Mouse (Mus musculus): ENCODE data around the gene Lonrf2. TPM values are rescaled to one million over a fixed set of nuclear protein-coding genes. Genes with fewer than 3 reads are reported as not detected.
A peak's percentile ranks its signal among the peaks of the same experiment; 100 is the strongest.

Gene Lonrf2
- polyA plus RNA-seq, 1 experiment from 2014 or later = 24.1 TPM

DNA sequence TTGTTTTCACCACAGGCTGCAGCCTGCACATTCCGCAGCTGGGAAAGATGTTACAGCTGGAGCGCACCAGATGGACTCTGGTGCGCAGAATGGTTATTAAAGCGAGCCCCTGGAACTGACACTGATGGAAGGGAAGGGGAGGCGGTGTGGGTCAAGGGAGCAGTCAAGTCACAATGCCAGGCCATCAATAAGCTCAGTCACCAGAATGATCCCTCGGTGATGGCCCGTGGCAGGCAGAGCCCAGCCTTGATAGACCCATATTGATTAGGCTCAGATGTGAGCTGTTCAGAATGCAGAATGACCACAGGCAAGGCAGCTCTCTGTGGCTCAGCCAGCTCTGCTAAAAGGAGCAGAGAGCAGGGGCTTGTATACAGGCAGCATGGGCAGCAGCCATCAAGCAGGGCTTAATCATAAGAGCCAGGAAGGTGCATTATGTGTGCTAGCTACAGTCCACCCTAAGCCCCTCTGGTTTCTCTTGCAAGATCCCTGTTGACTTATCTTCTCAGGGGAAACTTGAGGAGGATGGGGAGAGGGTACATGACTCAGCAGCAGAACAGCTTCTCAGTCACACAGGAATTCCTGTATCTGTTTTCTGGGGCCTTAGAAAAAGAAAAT lies 46.4 kb downstream of the Lonrf2 start:
- no peak for ATAC-seq (ENCODE audit: low FRiP score, low read depth)
- Histone ChIP-seq H3K9ac (no peak overlapping the region), H3K4me1 (replicated peaks) (peaks cover 29% of the 10 kb centered on the region), H3K27ac (replicated peaks) (peak overlapping the region; percentile 58), H3K4me2 (no peak overlapping the region), H3K36me3 (peaks cover 10% of the 10 kb centered on the region), H3K4me3 (no peak overlapping the region), H3K27me3 (no peaks in the 10 kb centered on the region), H3K9me3 (no peaks in the 10 kb centered on the region)
- 18% methylated on average over 7 of the region's 7 CpGs for WGBS

GRCm38 (mm10) chr1:38788904-38789303 lies 47.6 kb downstream of the Lonrf2 start:
- Histone ChIP-seq H3K9ac (no peak overlapping the region), H3K4me2 (no peak overlapping the region), H3K4me3 (no peak overlapping the region), H3K27me3 (no peaks in the 10 kb centered on the region), H3K27ac (replicated peaks) (no peak overlapping the region), H3K4me1 (replicated peaks) (peaks cover 29% of the 10 kb centered on the region), H3K36me3 (peaks cover 8% of the 10 kb centered on the region), H3K9me3 (no peaks in the 10 kb centered on the region)
- no peak for ATAC-seq (ENCODE audit: low FRiP score, low read depth)
- WGBS = 68% methylated on average over 3 of the region's 3 CpGs

DNA sequence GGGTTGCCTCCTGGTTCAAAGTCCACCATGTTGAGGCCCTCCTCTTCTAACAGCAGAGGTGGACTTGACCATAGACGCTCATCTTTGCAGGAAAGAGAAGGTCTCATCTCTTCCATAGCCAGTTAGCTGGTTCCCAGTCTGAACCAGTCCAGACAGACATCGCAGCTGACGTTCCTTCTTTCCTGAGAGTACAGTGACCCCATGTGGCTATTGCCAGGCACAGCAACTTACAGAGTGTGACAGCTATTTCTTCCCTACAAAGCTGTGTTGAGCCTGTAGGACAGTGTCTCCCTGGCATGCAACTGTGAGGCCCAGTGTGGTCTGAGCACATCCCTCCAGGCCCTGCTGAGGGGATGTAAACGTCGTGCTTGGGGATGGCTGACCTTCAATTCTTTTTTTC lies 49.1 kb downstream of the Lonrf2 start:
- Histone ChIP-seq H3K4me1 (replicated peaks) (peaks cover 29% of the 10 kb centered on the region), H3K27ac (replicated peaks) (no peak overlapping the region), H3K4me3 (no peak overlapping the region), H3K9me3 (no peaks in the 10 kb centered on the region), H3K9ac (no peak overlapping the region), H3K36me3 (peaks cover 5% of the 10 kb centered on the region; the same call in 1 of the 2 replicates), H3K4me2 (no peak overlapping the region), H3K27me3 (no peaks in the 10 kb centered on the region)
- WGBS = 6% methylated on average over 5 of the region's 5 CpGs
- peak; percentile 28; the same call in 1 of the 2 replicates for ATAC-seq (ENCODE audit: low FRiP score, low read depth)

GRCm38 (mm10) chr1:38786358-38786757 lies 50.2 kb downstream of the Lonrf2 start:
- H3K4me3 ChIP-seq = no peak overlapping the region
- no peak for ATAC-seq (ENCODE audit: low FRiP score, low read depth)
- no peak overlapping the region for H3K4me2 ChIP-seq
- H3K27ac ChIP-seq (replicated peaks) = no peak overlapping the region
- H3K27me3 ChIP-seq = no peaks in the 10 kb centered on the region
- H3K4me1 ChIP-seq (replicated peaks) = peaks cover 29% of the 10 kb centered on the region
- 67% methylated on average over 7 of the region's 7 CpGs for WGBS
- no peaks in the 10 kb centered on the region for H3K9me3 ChIP-seq
- no peaks in the 10 kb centered on the region for H3K36me3 ChIP-seq
- H3K9ac ChIP-seq = no peak overlapping the region

GRCm38 (mm10) chr1:38778271-38778670 lies 58.2 kb downstream of the Lonrf2 start:
- H3K27ac ChIP-seq (replicated peaks) = no peak overlapping the region
- H3K4me1 ChIP-seq (replicated peaks) = no peaks in the 10 kb centered on the region
- 100% methylated on average over 1 of the region's 1 CpGs for WGBS
- H3K27me3 ChIP-seq = no peaks in the 10 kb centered on the region
- no peaks in the 10 kb centered on the region for H3K36me3 ChIP-seq
- no peak overlapping the region for H3K4me2 ChIP-seq
- no peaks in the 10 kb centered on the region for H3K9me3 ChIP-seq
- no peak overlapping the region for H3K9ac ChIP-seq
- no peak for ATAC-seq (ENCODE audit: low FRiP score, low read depth)
- H3K4me3 ChIP-seq = no peak overlapping the region

GRCm38 (mm10) chr1:38777500-38777899 lies 59.0 kb downstream of the Lonrf2 start:
- Histone ChIP-seq H3K4me3 (no peak overlapping the region), H3K9me3 (no peaks in the 10 kb centered on the region), H3K4me1 (replicated peaks) (no peaks in the 10 kb centered on the region), H3K27me3 (no peaks in the 10 kb centered on the region), H3K27ac (replicated peaks) (no peak overlapping the region), H3K4me2 (no peak overlapping the region), H3K36me3 (no peaks in the 10 kb centered on the region), H3K9ac (no peak overlapping the region)
- ATAC-seq (ENCODE audit: low FRiP score, low read depth) = no peak
- WGBS = 91% methylated on average over 7 of the region's 7 CpGs

DNA sequence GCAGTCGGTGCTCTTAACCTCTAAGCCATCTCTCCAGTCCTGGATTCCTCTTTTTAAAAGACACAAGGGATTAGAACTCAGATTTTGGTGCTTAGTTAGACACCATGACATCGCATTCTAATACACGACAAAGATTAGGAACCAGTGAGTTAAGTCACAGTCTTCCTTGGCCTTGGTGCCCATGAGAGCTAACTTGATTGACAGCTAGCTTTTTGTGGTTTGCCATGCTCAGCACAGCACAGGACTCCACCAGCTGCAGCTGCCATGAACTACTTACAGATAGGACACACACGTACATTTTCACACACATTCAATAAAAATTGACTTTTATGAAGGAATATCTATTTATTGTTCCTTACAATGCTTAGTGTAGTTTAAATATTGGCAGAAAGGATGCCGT lies 60.8 kb downstream of the Lonrf2 start:
- WGBS = 87% methylated on average over 5 of the region's 5 CpGs
- no peaks in the 10 kb centered on the region for H3K9me3 ChIP-seq
- no peak overlapping the region for H3K4me3 ChIP-seq
- H3K36me3 ChIP-seq = no peaks in the 10 kb centered on the region
- no peak for ATAC-seq (ENCODE audit: low FRiP score, low read depth)
- no peak overlapping the region for H3K27ac ChIP-seq (replicated peaks)
- no peaks in the 10 kb centered on the region for H3K27me3 ChIP-seq
- H3K4me2 ChIP-seq = no peak overlapping the region
- no peak overlapping the region for H3K9ac ChIP-seq
- no peaks in the 10 kb centered on the region for H3K4me1 ChIP-seq (replicated peaks)

- Histone ChIP-seq H3K9me3 (no peaks in the 10 kb centered on the region), H3K4me2 (no peak overlapping the region), H3K27me3 (no peaks in the 10 kb centered on the region), H3K36me3 (no peaks in the 10 kb centered on the region), H3K27ac (replicated peaks) (no peak overlapping the region), H3K9ac (no peak overlapping the region), H3K4me1 (replicated peaks) (peaks cover 13% of the 10 kb centered on the region), H3K4me3 (no peak overlapping the region)
- ATAC-seq (ENCODE audit: low FRiP score, low read depth) = no peak
- WGBS = 80% methylated on average over 3 of the region's 3 CpGs
Measured at GRCm38 (mm10) chr1:38770676-38771075, 65.8 kb downstream of the Lonrf2 start.

GRCm38 (mm10) chr1:38769920-38770319 lies 66.6 kb downstream of the Lonrf2 start:
- no peak for ATAC-seq (ENCODE audit: low FRiP score, low read depth)
- H3K4me2 ChIP-seq = no peak overlapping the region
- no peak overlapping the region for H3K9ac ChIP-seq
- H3K4me1 ChIP-seq (replicated peaks) = peaks cover 14% of the 10 kb centered on the region
- no peaks in the 10 kb centered on the region for H3K9me3 ChIP-seq
- H3K27ac ChIP-seq (replicated peaks) = no peak overlapping the region
- H3K27me3 ChIP-seq = no peaks in the 10 kb centered on the region
- 15% methylated on average over 6 of the region's 6 CpGs for WGBS
- H3K36me3 ChIP-seq = no peaks in the 10 kb centered on the region
- H3K4me3 ChIP-seq = no peak overlapping the region

- Histone ChIP-seq H3K4me2 (no peak overlapping the region; the same call in 1 of the 2 replicates), H3K27me3 (no peaks in the 10 kb centered on the region), H3K9me3 (no peaks in the 10 kb centered on the region), H3K4me1 (replicated peaks) (peaks cover 23% of the 10 kb centered on the region), H3K4me3 (no peak overlapping the region), H3K9ac (no peak overlapping the region), H3K36me3 (no peaks in the 10 kb centered on the region), H3K27ac (replicated peaks) (no peak overlapping the region)
- WGBS = 11% methylated on average over 11 of the region's 11 CpGs
- peak; percentile 66 for ATAC-seq (ENCODE audit: low FRiP score, low read depth)
Measured at GRCm38 (mm10) chr1:38767812-38768211, 68.7 kb downstream of the Lonrf2 start.

DNA sequence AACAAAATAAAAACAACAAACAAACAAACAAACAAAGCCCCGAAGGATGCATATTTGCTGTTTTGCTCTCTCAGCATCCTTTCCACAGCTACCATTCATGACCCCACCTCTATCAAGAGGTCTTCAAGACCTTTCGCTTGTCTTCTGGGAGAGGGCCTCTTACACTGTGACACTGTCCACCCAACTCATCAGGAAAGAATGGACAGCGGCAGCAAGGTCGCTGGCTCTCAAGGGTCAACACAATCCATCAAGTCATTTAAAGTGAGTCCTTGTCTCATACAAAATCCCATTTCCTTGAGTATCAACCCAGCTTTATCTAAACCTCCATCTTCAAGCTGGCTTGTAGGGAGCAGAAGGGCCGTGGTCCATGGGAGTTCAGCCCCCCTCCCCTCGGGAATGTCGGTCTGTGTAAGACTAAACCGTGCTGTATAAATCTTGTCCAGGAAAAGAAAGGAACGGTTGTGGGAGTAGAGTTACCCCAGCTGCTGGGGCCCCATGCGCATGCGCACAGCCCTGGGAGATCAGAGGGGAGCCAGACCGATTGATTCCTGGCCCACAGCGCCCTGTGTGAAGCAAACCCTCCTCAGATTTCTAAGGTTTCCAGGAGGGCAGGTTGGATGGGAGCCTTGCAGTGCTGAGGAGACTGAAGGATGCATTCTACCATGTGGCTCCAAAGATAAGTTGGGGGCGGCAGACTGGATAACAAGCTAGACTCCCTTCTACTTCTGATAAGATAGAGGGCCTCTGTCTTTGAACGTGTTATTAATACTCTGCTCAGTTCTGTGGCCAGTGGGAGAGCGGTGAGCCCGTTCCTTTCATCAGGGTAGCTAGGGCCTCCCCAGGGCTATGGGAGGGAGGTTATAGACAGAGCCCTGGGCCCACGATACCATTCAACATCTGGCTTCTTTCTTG lies 69.6 kb downstream of the Lonrf2 start:
- peak overlapping the region; percentile 46; the same call in 1 of the 2 replicates for H3K27ac ChIP-seq (replicated peaks)
- no peaks in the 10 kb centered on the region for H3K36me3 ChIP-seq
- no peaks in the 10 kb centered on the region for H3K27me3 ChIP-seq
- no peak overlapping the region for H3K4me3 ChIP-seq
- no peak overlapping the region for H3K9ac ChIP-seq
- WGBS = 18% methylated on average over 18 of the region's 18 CpGs
- peak overlapping the region; percentile 9; the same call in 1 of the 2 replicates for H3K4me2 ChIP-seq
- peaks cover 23% of the 10 kb centered on the region for H3K4me1 ChIP-seq (replicated peaks)
- no peaks in the 10 kb centered on the region for H3K9me3 ChIP-seq
- peak; percentile 52; the same call in 1 of the 2 replicates for ATAC-seq (ENCODE audit: low FRiP score, low read depth)

- Histone ChIP-seq H3K36me3 (no peaks in the 10 kb centered on the region), H3K27ac (replicated peaks) (no peak overlapping the region), H3K9me3 (no peaks in the 10 kb centered on the region), H3K4me2 (no peak overlapping the region), H3K9ac (no peak overlapping the region), H3K4me3 (no peak overlapping the region), H3K4me1 (replicated peaks) (peaks cover 23% of the 10 kb centered on the region), H3K27me3 (no peaks in the 10 kb centered on the region)
- 39% methylated on average over 4 of the region's 4 CpGs for WGBS
- no peak for ATAC-seq (ENCODE audit: low FRiP score, low read depth)
Measured at GRCm38 (mm10) chr1:38766254-38766653, 70.3 kb downstream of the Lonrf2 start.

All from hindbrain, embryonic 15.5 days (tissue).